Mouse (Mus musculus) liver, embryonic 14.5 days (tissue): ENCODE results near the gene Olfr574.

Experiments used
- CTCF ChIP-seq: IDR thresholded peaks from 2 replicates; pipeline ENCODE4 v1.5.1; 2016; ENCODE audit warnings: antibody characterized with exemption, low read depth, control low read depth
- EP300 ChIP-seq: IDR thresholded peaks from 2 replicates; pipeline ENCODE4 v1.6.1; 2016; ENCODE audit warnings: antibody characterized with exemption, low read depth

GRCm38 (mm10) chr7:102917032-102917875, 31.0 kb upstream of the Olfr574 start, which contains the start of gene Olfr571:
- TF ChIP-seq CTCF = no peak
- TF ChIP-seq EP300 = no peak
